In genomic region chr7:44521710-44522109, GRCm38 (mm10) we compare ENCODE assay signal across 8 mouse cellular contexts. TPM values are rescaled to one million over a fixed set of nuclear protein-coding genes. Genes with fewer than 3 reads are reported as not detected.
DNase-seq lines count a peak whose midpoint lies in the region; ATAC-seq lines count a peak whose summit lies in the region.

No protein-coding gene starts in this region.

- DNase-seq in adrenal gland, adult 18-20 months (ENCODE audit: low spot score in 2 of 2): peak; percentile 40 to 52
- no peak for DNase-seq in adrenal gland, postnatal 4 days (ENCODE audit: low spot score in 2 of 2)
- peak; percentile 53 for DNase-seq in T-cell, adult 2 months (ENCODE audit: low spot score)
- DNase-seq in heart, postnatal 14 days: peak; percentile 71 to 79
- DNase-seq in layer of hippocampus, postnatal 10 days (ENCODE audit: low spot score in 2 of 2): peak; percentile 65 to 77
- peak; percentile 74 to 75 for DNase-seq in spleen, postnatal 36 days (ENCODE audit: low spot score in 2 of 2)

- no peaks in the 10 kb centered on the region for H3K36me3 ChIP-seq in embryonic facial prominence, embryonic 12.5 days
- H3K36me3 ChIP-seq in megakaryocyte, embryonic 14.5 days (replicated peaks; ENCODE audit: low read length): no peaks in the 10 kb centered on the region

- intact Hi-C loops in heart, postnatal 14 days (cut with DNase I): loop anchor here (2.0 to 5.0 kb wide), 2 partner anchors 39 to 126 kb away; no protein-coding TSS in a partner anchor

- no peak overlapping the region for H3K4me3 ChIP-seq in embryonic facial prominence, embryonic 12.5 days
- peak overlapping the region; percentile 82 for H3K4me3 ChIP-seq in megakaryocyte, embryonic 14.5 days (replicated peaks)

- H3K27ac ChIP-seq in embryonic facial prominence, embryonic 12.5 days: no peak overlapping the region

- ATAC-seq in embryonic facial prominence, embryonic 12.5 days (ENCODE audit: insufficient number of reproducible peaks, insufficient read depth, low FRiP score, low TSS enrichment): peak; percentile 64; the same call in 1 of the 2 replicates

- peaks cover 66% of the 10 kb centered on the region for H3K27me3 ChIP-seq in embryonic facial prominence, embryonic 12.5 days
- H3K27me3 ChIP-seq in megakaryocyte, embryonic 14.5 days (replicated peaks): peaks cover 83% of the 10 kb centered on the region

- H3K9ac ChIP-seq in embryonic facial prominence, embryonic 12.5 days: no peak overlapping the region

- peak overlapping the region; percentile 27; the same call in 1 of the 2 replicates for H3K4me2 ChIP-seq in embryonic facial prominence, embryonic 12.5 days (replicated peaks)

- WGBS in embryonic facial prominence, embryonic 12.5 days: 3% methylated on average over 20 of the region's 20 CpGs

- H3K9me3 ChIP-seq in embryonic facial prominence, embryonic 12.5 days: no peaks in the 10 kb centered on the region
- H3K9me3 ChIP-seq in megakaryocyte, embryonic 14.5 days: peaks cover 5% of the 10 kb centered on the region; the same call in 1 of the 2 replicates

- peaks cover 3% of the 10 kb centered on the region; the same call in 1 of the 2 replicates for H3K4me1 ChIP-seq in embryonic facial prominence, embryonic 12.5 days
- peaks cover 11% of the 10 kb centered on the region for H3K4me1 ChIP-seq in megakaryocyte, embryonic 14.5 days

RNA-seq across cellular contexts. Expression of gene Mybpc2, which starts 2.7 kb away (rescaled TPM):
- under 1 TPM in 1 of 2 experiments, not detected in 1; 0.93 TPM for total RNA-seq in adrenal gland, adult 18-20 months (2021)
- 1 to 10 TPM; 6.6 to 9.9 TPM for total RNA-seq in adrenal gland, postnatal 4 days (2021)
- polyA plus RNA-seq in embryonic facial prominence, embryonic 12.5 days (2016; fragmentation: Nextera tagmentation; extraction: Ambion mirVana): 0.06 TPM in 2 replicates
- total RNA-seq in heart, postnatal 14 days (2021): 10 to 100 TPM; 10.5 to 16.8 TPM
- under 1 TPM; 0.11 to 0.18 TPM for total RNA-seq in layer of hippocampus, postnatal 10 days (2021)
- polyA plus RNA-seq in megakaryocyte, embryonic 14.5 days (2012; ENCODE audit: insufficient read depth, low replicate concordance): 0.09 TPM in 1 of 2 replicates, not detected in the other

RNA-seq across cellular contexts. Expression of gene Spib, which starts 10.2 kb away (rescaled TPM):
- total RNA-seq in adrenal gland, adult 18-20 months (2021): under 1 TPM; 0.19 to 0.43 TPM
- total RNA-seq in adrenal gland, postnatal 4 days (2021): 1 to 10 TPM in 1 of 2 experiments, under 1 TPM in 1; 0.84 to 2.9 TPM
- 0.10 TPM in 1 of 2 replicates, not detected in the other for polyA plus RNA-seq in embryonic facial prominence, embryonic 12.5 days (2016; fragmentation: Nextera tagmentation; extraction: Ambion mirVana)
- total RNA-seq in heart, postnatal 14 days (2021): 1 to 10 TPM in 1 of 2 experiments, under 1 TPM in 1; 0.65 to 1.1 TPM
- total RNA-seq in layer of hippocampus, postnatal 10 days (2021): under 1 TPM in 1 of 2 experiments, not detected in 1; 0.11 TPM
- polyA plus RNA-seq in megakaryocyte, embryonic 14.5 days (2012; ENCODE audit: insufficient read depth, low replicate concordance): 0.64 and 1.2 TPM in 2 replicates

RNA-seq across cellular contexts. Expression of gene Fam71e1, which starts 25.3 kb away (rescaled TPM):
- total RNA-seq in adrenal gland, adult 18-20 months (2021): 1 to 10 TPM; 5.6 to 8.9 TPM
- 10 to 100 TPM; 21.6 to 22.7 TPM for total RNA-seq in adrenal gland, postnatal 4 days (2021)
- 20.2 and 22.5 TPM in 2 replicates for polyA plus RNA-seq in embryonic facial prominence, embryonic 12.5 days (2016; fragmentation: Nextera tagmentation; extraction: Ambion mirVana)
- total RNA-seq in heart, postnatal 14 days (2021): 1 to 10 TPM; 5.3 to 6.5 TPM
- total RNA-seq in layer of hippocampus, postnatal 10 days (2021): 10 to 100 TPM; 27.6 to 33.3 TPM
- polyA plus RNA-seq in megakaryocyte, embryonic 14.5 days (2012; ENCODE audit: insufficient read depth, low replicate concordance): 2.1 and 9.0 TPM in 2 replicates

RNA-seq across cellular contexts. Expression of gene Emc10, which starts 25.4 kb away (rescaled TPM):
- total RNA-seq in adrenal gland, adult 18-20 months (2021): 100 to 1,000 TPM in 1 of 2 experiments, 10 to 100 TPM in 1; 95.4 to 101 TPM
- total RNA-seq in adrenal gland, postnatal 4 days (2021): 10 to 100 TPM; 84.1 to 90.2 TPM
- 121 and 124 TPM in 2 replicates for polyA plus RNA-seq in embryonic facial prominence, embryonic 12.5 days (2016; fragmentation: Nextera tagmentation; extraction: Ambion mirVana)
- total RNA-seq in heart, postnatal 14 days (2021): 10 to 100 TPM; 95.4 to 98.8 TPM
- total RNA-seq in layer of hippocampus, postnatal 10 days (2021): 100 to 1,000 TPM; 157 to 169 TPM
- polyA plus RNA-seq in megakaryocyte, embryonic 14.5 days (2012; ENCODE audit: insufficient read depth, low replicate concordance): 156 and 185 TPM in 2 replicates

RNA-seq across cellular contexts. Expression of gene Pold1, which starts 26.9 kb away (rescaled TPM):
- 1 to 10 TPM; 8.3 to 9.4 TPM for total RNA-seq in adrenal gland, adult 18-20 months (2021)
- 10 to 100 TPM; 41.4 to 49.3 TPM for total RNA-seq in adrenal gland, postnatal 4 days (2021)
- polyA plus RNA-seq in embryonic facial prominence, embryonic 12.5 days (2016; fragmentation: Nextera tagmentation; extraction: Ambion mirVana): 125 and 130 TPM in 2 replicates
- 10 to 100 TPM; 14.5 to 16.0 TPM for total RNA-seq in heart, postnatal 14 days (2021)
- total RNA-seq in layer of hippocampus, postnatal 10 days (2021): 10 to 100 TPM; 10.3 to 13.6 TPM
- 61.8 and 199 TPM in 2 replicates for polyA plus RNA-seq in megakaryocyte, embryonic 14.5 days (2012; ENCODE audit: insufficient read depth, low replicate concordance)

Comparison
In these comparisons a context has a peak if more than half of its experiments do, and no peak if none do; other contexts are left out.
1. DNase-seq: peak in adrenal gland, adult 18-20 months (2 of 2), T-cell, adult 2 months (single experiment), heart, postnatal 14 days (2 of 2), layer of hippocampus, postnatal 10 days (2 of 2) and spleen, postnatal 36 days (2 of 2); none in adrenal gland, postnatal 4 days (0 of 2).